Comparison of ENCODE assay signal across 8 mouse cellular contexts in the genomic region with DNA sequence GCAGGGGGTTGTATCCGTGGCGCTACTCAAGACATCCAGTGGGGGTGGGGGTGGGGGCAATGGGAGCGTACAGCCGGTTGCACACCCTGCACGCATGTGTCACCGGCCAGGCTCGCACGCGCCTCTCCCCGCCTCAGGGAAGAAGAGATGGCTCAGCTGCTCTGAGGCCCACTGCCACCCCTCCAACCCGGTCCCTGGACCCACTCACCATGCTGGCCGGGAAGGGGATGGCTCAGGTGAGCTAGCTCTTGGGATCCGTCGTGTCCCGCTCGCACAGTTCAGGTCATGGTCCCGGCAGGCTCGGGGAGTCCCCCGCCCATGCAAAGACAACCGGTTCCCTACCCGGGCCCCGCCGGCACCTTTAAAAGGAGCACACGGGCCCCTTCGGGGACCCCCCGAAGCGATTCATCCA. TPM values are rescaled to one million over a fixed set of nuclear protein-coding genes. Genes with fewer than 3 reads are reported as not detected.
DNase-seq lines count a peak whose midpoint lies in the region; ATAC-seq and TF ChIP-seq lines count a peak whose summit lies in the region.

No protein-coding gene starts in this region.

- no peaks in the 10 kb centered on the region for H3K9me3 ChIP-seq in kidney, embryonic 15.5 days (replicated peaks)
- no peaks in the 10 kb centered on the region for H3K9me3 ChIP-seq in liver, embryonic 13.5 days (replicated peaks)
- no peaks in the 10 kb centered on the region for H3K9me3 ChIP-seq in stomach, postnatal 0 days (ENCODE audit: control insufficient read depth, low read length)

- WGBS in heart, adult 2 months, result under 1% methylated on average over 23 of the region's 27 CpGs
- 1% methylated on average over 27 of the region's 27 CpGs for WGBS in kidney, embryonic 15.5 days
- WGBS in liver, embryonic 13.5 days (ENCODE audit: insufficient replicate concordance), result under 1% methylated on average over 27 of the region's 27 CpGs
- 2% methylated on average over 24 of the region's 27 CpGs for WGBS in stomach, postnatal 0 days

- H3K4me3 ChIP-seq in heart, adult 2 months, result peak overlapping the region; percentile 84
- H3K4me3 ChIP-seq in kidney, embryonic 15.5 days (replicated peaks), result peak overlapping the region; percentile 92
- H3K4me3 ChIP-seq in liver, embryonic 13.5 days (replicated peaks), result peak overlapping the region; percentile 97
- H3K4me3 ChIP-seq in stomach, postnatal 0 days (ENCODE audit: low read depth, low read length), result peak overlapping the region; percentile 92

- H3K4me2 ChIP-seq in kidney, embryonic 15.5 days, result peak overlapping the region; percentile 87
- peak overlapping the region; percentile 94 for H3K4me2 ChIP-seq in liver, embryonic 13.5 days
- H3K4me2 ChIP-seq in stomach, postnatal 0 days (replicated peaks; ENCODE audit: low read depth), result peak overlapping the region; percentile 86

- intact Hi-C loops in heart, adult 2 months (cut with DNase I), result no loop called here

- H3K79me2 ChIP-seq in heart, adult 2 months (replicated peaks; ENCODE audit: control insufficient read depth, insufficient read depth, low read length), result peaks cover 1% of the 10 kb centered on the region; the same call in 1 of the 2 replicates

- TF ChIP-seq EP300 in heart, adult 2 months (IDR thresholded peaks at IDR 0.05; ENCODE audit: insufficient read depth, low read depth, low read length), result no peak
- no peak for TF ChIP-seq EP300 in stomach, postnatal 0 days (optimal IDR thresholded peaks at IDR 0.05)

- TF ChIP-seq POLR2A in heart, adult 2 months (IDR thresholded peaks at IDR 0.05; ENCODE audit: insufficient read depth, low read depth, low read length), result no peak

- peak; percentile 64 for ATAC-seq in kidney, embryonic 15.5 days (replicated peaks; ENCODE audit: low FRiP score)
- peak; percentile 43 for ATAC-seq in liver, embryonic 13.5 days (ENCODE audit: low read depth)
- peak; percentile 68 for ATAC-seq in stomach, postnatal 0 days (ENCODE audit: low FRiP score, low TSS enrichment)

- H3K4me1 ChIP-seq in heart, adult 2 months (ENCODE audit: control insufficient read depth, insufficient read depth, low read length), result peaks cover 4% of the 10 kb centered on the region
- H3K4me1 ChIP-seq in kidney, embryonic 15.5 days, result peaks cover 20% of the 10 kb centered on the region
- peaks cover 47% of the 10 kb centered on the region for H3K4me1 ChIP-seq in liver, embryonic 13.5 days (replicated peaks)
- H3K4me1 ChIP-seq in stomach, postnatal 0 days (replicated peaks; ENCODE audit: control insufficient read depth, insufficient read depth), result peaks cover 3% of the 10 kb centered on the region

- H3K27me3 ChIP-seq in heart, adult 2 months (ENCODE audit: control insufficient read depth, insufficient read depth, low read length), result no peaks in the 10 kb centered on the region
- H3K27me3 ChIP-seq in kidney, embryonic 15.5 days, result no peaks in the 10 kb centered on the region
- peaks cover 6% of the 10 kb centered on the region; the same call in 1 of the 2 replicates for H3K27me3 ChIP-seq in liver, embryonic 13.5 days
- no peaks in the 10 kb centered on the region for H3K27me3 ChIP-seq in stomach, postnatal 0 days (ENCODE audit: control insufficient read depth, insufficient read depth, low read length)

- peak overlapping the region; percentile 83 for H3K9ac ChIP-seq in heart, adult 2 months (ENCODE audit: low read depth, low read length)
- H3K9ac ChIP-seq in kidney, embryonic 15.5 days, result peak overlapping the region; percentile 94
- peak overlapping the region; percentile 99 for H3K9ac ChIP-seq in liver, embryonic 13.5 days
- peak overlapping the region; percentile 98 for H3K9ac ChIP-seq in stomach, postnatal 0 days (ENCODE audit: low read length)

- H3K27ac ChIP-seq in heart, adult 2 months, result peak overlapping the region; percentile 86
- peak overlapping the region; percentile 87 for H3K27ac ChIP-seq in kidney, embryonic 15.5 days
- peak overlapping the region; percentile 82 for H3K27ac ChIP-seq in liver, embryonic 13.5 days
- peak overlapping the region; percentile 95 for H3K27ac ChIP-seq in stomach, postnatal 0 days (replicated peaks)

- DNase-seq in B cell, adult 2 months, result peak; percentile 63 to 72
- DNase-seq in adrenal gland, adult 8-10 months, result peak; percentile 41
- DNase-seq in embryo, embryonic 11.5 days (ENCODE audit: low read depth, low spot score), result peak; percentile 26
- peak in 1 of 2 experiments; percentile 63 for DNase-seq in heart, adult 2 months
- DNase-seq in liver, embryonic 13.5 days, result peak; percentile 48
- DNase-seq in naive thymus-derived CD4-positive, alpha-beta T cell, adult 2 months (ENCODE audit: low read depth), result peak; percentile 67
- peak; percentile 70 for DNase-seq in stomach, postnatal 0 days (ENCODE audit: low spot score)

- no peak for TF ChIP-seq CTCF in heart, adult 2 months (IDR thresholded peaks at IDR 0.05)
- TF ChIP-seq CTCF in stomach, postnatal 0 days (IDR thresholded peaks at IDR 0.05; ENCODE audit: low read depth), result no peak

- no peaks in the 10 kb centered on the region for H3K36me3 ChIP-seq in heart, adult 2 months (ENCODE audit: control insufficient read depth, insufficient read depth, low read length)
- H3K36me3 ChIP-seq in kidney, embryonic 15.5 days, result no peaks in the 10 kb centered on the region
- H3K36me3 ChIP-seq in liver, embryonic 13.5 days, result no peaks in the 10 kb centered on the region
- H3K36me3 ChIP-seq in stomach, postnatal 0 days (ENCODE audit: control insufficient read depth, insufficient read depth, low read length), result no peaks in the 10 kb centered on the region

RNA-seq across cellular contexts. Expression of gene Xpo6, which starts 0.6 kb away (rescaled TPM):
- total RNA-seq in adrenal gland, adult 8-10 months (2022), result 100 to 1,000 TPM in 3 of 4 experiments, 10 to 100 TPM in 1; 96.9 to 142 (median 114) TPM
- 10 to 100 TPM; 16.5 to 16.8 TPM for total RNA-seq in heart, adult 2 months (2021)
- 133 and 148 TPM in 2 replicates for polyA plus RNA-seq in heart, adult 2 months (2012; rRNA removed)
- 48.5 and 54.7 TPM in 2 replicates for polyA plus RNA-seq in kidney, embryonic 15.5 days (2015; fragmentation: Nextera tagmentation; extraction: Ambion mirVana)
- 19.5 and 20.6 TPM in 2 replicates for polyA plus RNA-seq in liver, embryonic 13.5 days (2015; fragmentation: Nextera tagmentation; extraction: Ambion mirVana)
- 19.3 and 19.7 TPM in 2 replicates for polyA plus RNA-seq in stomach, postnatal 0 days (2015; fragmentation: Nextera tagmentation; extraction: Ambion mirVana)
